Mouse (Mus musculus) forebrain, embryonic 12.5 days (tissue): Measurements from ENCODE around the gene Scml4. TPM values are rescaled to one million over a fixed set of nuclear protein-coding genes. Genes with fewer than 3 reads are reported as not detected.

ENCODE experiments used
- ATAC-seq: fragments of 200-750 bp; cut with Nextera tagmentation; 2 replicates; pipeline ENCODE4 v1.8.0; 2017; ENCODE audit warnings: moderate TSS enrichment; ENCODE audit not compliant: low FRiP score
- H3K27ac ChIP-seq: fragments of 300-500 bp; sonication (generic); 2 replicates; pipeline ENCODE4 v1.5.1; 2016; ENCODE audit warnings: mild to moderate bottlenecking
- H3K27me3 ChIP-seq: fragments of 300-500 bp; sonication (generic); 2 replicates; pipeline ENCODE4 v1.6.1; 2016; ENCODE audit warnings: mild to moderate bottlenecking
- H3K36me3 ChIP-seq: fragments of 300-500 bp; sonication (generic); replicated peaks from 2 replicates; pipeline ENCODE4 v1.6.1; 2016; ENCODE audit warnings: mild to moderate bottlenecking
- H3K4me1 ChIP-seq: fragments of 300-500 bp; sonication (generic); 2 replicates; pipeline ENCODE4 v1.6.1; 2016
- H3K4me2 ChIP-seq: fragments of 300-500 bp; sonication (generic); 2 replicates; pipeline ENCODE4 v1.6.1; 2016; ENCODE audit warnings: mild to moderate bottlenecking, moderate library complexity
- H3K4me3 ChIP-seq: fragments of 300-500 bp; sonication (generic); replicated peaks from 2 replicates; pipeline ENCODE4 v1.5.1; 2016; ENCODE audit warnings: mild to moderate bottlenecking
- H3K9ac ChIP-seq: fragments of 300-500 bp; sonication (generic); 2 replicates; pipeline ENCODE4 v1.6.1; 2016; ENCODE audit warnings: mild to moderate bottlenecking
- H3K9me3 ChIP-seq: fragments of 300-500 bp; sonication (generic); 2 replicates; pipeline ENCODE4 v1.6.1; 2016
- WGBS: fragments of 180-500 bp; shearing (Covaris S2); methylation state at CpG from one replicate; pipeline ENCODE4 v1.1.7; 2016; 5-methylcytosine and 5-hydroxymethylcytosine counted together
- polyA plus RNA-seq: library from polyadenylated mRNA; unstranded; fragments of >200 nt; fragmentation: Nextera tagmentation; extraction: Ambion mirVana; gene quantifications from 2 replicates; pipeline ENCODE4 v1.2.1, GENCODE M21; 2016

Gene Scml4
- polyA plus RNA-seq, result 2.9 and 3.0 TPM in 2 replicates

- H3K4me3 ChIP-seq, result peak within 1 kb of the TSS; percentile 28
- H3K9ac ChIP-seq, result peak within 1 kb of the TSS; percentile 25; the same call in 1 of the 2 replicates
- 0 out of 2 replicates have a peak, but pooled peaks cover 6% of the 10 kb centered on the region for H3K9me3 ChIP-seq
- peak; percentile 91 for ATAC-seq
- no peaks in the 10 kb centered on the region for H3K36me3 ChIP-seq
- peaks cover 37% of the 10 kb centered on the region for H3K27me3 ChIP-seq
- H3K27ac ChIP-seq, result peak within 1 kb of the TSS; percentile 80
- H3K4me1 ChIP-seq, result peaks cover 43% of the 10 kb centered on the region
- peak within 1 kb of the TSS; percentile 47 for H3K4me2 ChIP-seq
- 30% methylated on average over 17 of the region's 17 CpGs for WGBS
Measured at GRCm38 (mm10) chr10:42860159-42860911, at the start of gene Scml4. Gene Scml4 (plus strand): TSS chr10:42860370.

- Histone ChIP-seq H3K9me3 (no peaks in the 10 kb centered on the region), H3K9ac (no peak overlapping the region), H3K4me3 (no peak overlapping the region), H3K4me2 (no peak overlapping the region), H3K36me3 (peaks cover 76% of the 10 kb centered on the region), H3K27ac (no peak overlapping the region), H3K4me1 (no peaks in the 10 kb centered on the region), H3K27me3 (no peaks in the 10 kb centered on the region)
- ATAC-seq, result no peak
- 59% methylated on average over 6 of the region's 6 CpGs for WGBS
Measured at GRCm38 (mm10) chr10:42825923-42826322, 34.2 kb upstream of the Scml4 start.

- no peak overlapping the region for H3K27ac ChIP-seq
- peaks cover 75% of the 10 kb centered on the region for H3K36me3 ChIP-seq
- H3K4me2 ChIP-seq, result no peak overlapping the region
- H3K4me3 ChIP-seq, result no peak overlapping the region
- no peak overlapping the region for H3K9ac ChIP-seq
- no peaks in the 10 kb centered on the region for H3K27me3 ChIP-seq
- peaks cover 7% of the 10 kb centered on the region for H3K4me1 ChIP-seq
- H3K9me3 ChIP-seq, result no peaks in the 10 kb centered on the region
- ATAC-seq, result no peak
- 90% methylated on average over 5 of the region's 5 CpGs for WGBS
Measured at GRCm38 (mm10) chr10:42827155-42827554, 33.0 kb upstream of the Scml4 start.

- H3K27ac ChIP-seq, result no peak overlapping the region
- no peaks in the 10 kb centered on the region for H3K9me3 ChIP-seq
- H3K4me2 ChIP-seq, result no peak overlapping the region
- no peaks in the 10 kb centered on the region for H3K27me3 ChIP-seq
- 91% methylated on average over 2 of the region's 2 CpGs for WGBS
- H3K36me3 ChIP-seq, result peaks cover 62% of the 10 kb centered on the region
- H3K4me3 ChIP-seq, result no peak overlapping the region
- no peak overlapping the region for H3K9ac ChIP-seq
- H3K4me1 ChIP-seq, result peaks cover 33% of the 10 kb centered on the region
- ATAC-seq, result no peak
Measured at GRCm38 (mm10) chr10:42830007-42830406, 30.2 kb upstream of the Scml4 start.

- ATAC-seq, result no peak
- peaks cover 62% of the 10 kb centered on the region for H3K36me3 ChIP-seq
- peaks cover 37% of the 10 kb centered on the region for H3K4me1 ChIP-seq
- H3K27ac ChIP-seq, result no peak overlapping the region
- H3K9ac ChIP-seq, result no peak overlapping the region
- no peaks in the 10 kb centered on the region for H3K9me3 ChIP-seq
- WGBS, result 70% methylated on average over 6 of the region's 6 CpGs
- no peak overlapping the region for H3K4me3 ChIP-seq
- no peak overlapping the region for H3K4me2 ChIP-seq
- H3K27me3 ChIP-seq, result no peaks in the 10 kb centered on the region
Measured at GRCm38 (mm10) chr10:42830409-42830808, 29.8 kb upstream of the Scml4 start.

- peak; percentile 57 for ATAC-seq
Measured at GRCm38 (mm10) chr10:42832677-42833076, 27.5 kb upstream of the Scml4 start.

GRCm38 (mm10) chr10:42833871-42834727 lies 26.1 kb upstream of the Scml4 start:
- ATAC-seq, result peak; percentile 65; the same call in 1 of the 2 replicates
- H3K4me2 ChIP-seq, result 0 out of 2 replicates have a peak overlapping the region, but pooled peaks have one; percentile 19
- no peaks in the 10 kb centered on the region for H3K9me3 ChIP-seq
- H3K36me3 ChIP-seq, result peaks cover 56% of the 10 kb centered on the region
- peaks cover 51% of the 10 kb centered on the region for H3K4me1 ChIP-seq
- no peak overlapping the region for H3K4me3 ChIP-seq
- no peaks in the 10 kb centered on the region for H3K27me3 ChIP-seq
- 16% methylated on average over 4 of the region's 4 CpGs for WGBS
- H3K9ac ChIP-seq, result no peak overlapping the region
- peak overlapping the region; percentile 90 for H3K27ac ChIP-seq

More at GRCm38 (mm10) chr10:42832677-42833076, 27.5 kb upstream of the Scml4 start:
- Histone ChIP-seq H3K27me3 (no peaks in the 10 kb centered on the region), H3K4me2 (no peak overlapping the region), H3K27ac (0 out of 2 replicates have a peak overlapping the region, but pooled peaks have one; percentile 90), H3K9me3 (no peaks in the 10 kb centered on the region), H3K4me3 (no peak overlapping the region), H3K9ac (no peak overlapping the region), H3K36me3 (peaks cover 57% of the 10 kb centered on the region), H3K4me1 (peaks cover 51% of the 10 kb centered on the region)
- whole genome bisulfite sequencing, result 41% methylated on average over 4 of the region's 4 CpGs

GRCm38 (mm10) chr10:42838106-42838505 lies 22.1 kb upstream of the Scml4 start:
- no peaks in the 10 kb centered on the region for H3K27me3 ChIP-seq
- H3K4me1 ChIP-seq, result peaks cover 37% of the 10 kb centered on the region
- H3K36me3 ChIP-seq, result peaks cover 39% of the 10 kb centered on the region
- ATAC-seq, result no peak
- 86% methylated on average over 4 of the region's 4 CpGs for WGBS
- H3K27ac ChIP-seq, result no peak overlapping the region
- H3K9ac ChIP-seq, result no peak overlapping the region
- H3K4me2 ChIP-seq, result no peak overlapping the region
- H3K9me3 ChIP-seq, result no peaks in the 10 kb centered on the region
- no peak overlapping the region for H3K4me3 ChIP-seq

GRCm38 (mm10) chr10:42838736-42839135 lies 21.4 kb upstream of the Scml4 start:
- Histone ChIP-seq H3K4me2 (no peak overlapping the region), H3K9me3 (no peaks in the 10 kb centered on the region), H3K4me1 (peaks cover 31% of the 10 kb centered on the region), H3K9ac (no peak overlapping the region), H3K4me3 (no peak overlapping the region), H3K27me3 (no peaks in the 10 kb centered on the region), H3K27ac (no peak overlapping the region), H3K36me3 (peaks cover 36% of the 10 kb centered on the region)
- 97% methylated on average over 2 of the region's 2 CpGs for WGBS
- no peak for ATAC-seq

- H3K9me3 ChIP-seq, result no peaks in the 10 kb centered on the region
Measured at GRCm38 (mm10) chr10:42840036-42840435, 20.1 kb upstream of the Scml4 start.

GRCm38 (mm10) chr10:42841531-42842195 lies 18.5 kb upstream of the Scml4 start:
- ATAC-seq, result peak; percentile 37
- WGBS, result 65% methylated on average over 16 of the region's 16 CpGs
- no peak overlapping the region for H3K4me3 ChIP-seq

More at GRCm38 (mm10) chr10:42840036-42840435, 20.1 kb upstream of the Scml4 start:
- Histone ChIP-seq H3K9ac (no peak overlapping the region), H3K27ac (no peak overlapping the region), H3K4me1 (peaks cover 18% of the 10 kb centered on the region), H3K27me3 (no peaks in the 10 kb centered on the region), H3K4me2 (no peak overlapping the region), H3K4me3 (no peak overlapping the region), H3K36me3 (peaks cover 34% of the 10 kb centered on the region)
- 95% methylated on average over 11 of the region's 11 CpGs for WGBS
- no peak for ATAC-seq

GRCm38 (mm10) chr10:42842358-42842757 lies 17.8 kb upstream of the Scml4 start:
- no peak overlapping the region for H3K4me2 ChIP-seq
- H3K36me3 ChIP-seq, result peaks cover 21% of the 10 kb centered on the region
- no peak overlapping the region for H3K4me3 ChIP-seq
- 14% methylated on average over 9 of the region's 9 CpGs for WGBS
- H3K27ac ChIP-seq, result no peak overlapping the region
- no peaks in the 10 kb centered on the region for H3K4me1 ChIP-seq
- H3K9ac ChIP-seq, result no peak overlapping the region
- peak; percentile 72 for ATAC-seq
- no peaks in the 10 kb centered on the region for H3K27me3 ChIP-seq
- H3K9me3 ChIP-seq, result no peaks in the 10 kb centered on the region

More at GRCm38 (mm10) chr10:42841531-42842195, 18.5 kb upstream of the Scml4 start:
- Histone ChIP-seq H3K27ac (no peak overlapping the region), H3K4me2 (no peak overlapping the region), H3K36me3 (peaks cover 28% of the 10 kb centered on the region), H3K9ac (no peak overlapping the region), H3K4me1 (peaks cover 2% of the 10 kb centered on the region; the same call in 1 of the 2 replicates), H3K27me3 (no peaks in the 10 kb centered on the region), H3K9me3 (no peaks in the 10 kb centered on the region)
